In the genomic region with DNA sequence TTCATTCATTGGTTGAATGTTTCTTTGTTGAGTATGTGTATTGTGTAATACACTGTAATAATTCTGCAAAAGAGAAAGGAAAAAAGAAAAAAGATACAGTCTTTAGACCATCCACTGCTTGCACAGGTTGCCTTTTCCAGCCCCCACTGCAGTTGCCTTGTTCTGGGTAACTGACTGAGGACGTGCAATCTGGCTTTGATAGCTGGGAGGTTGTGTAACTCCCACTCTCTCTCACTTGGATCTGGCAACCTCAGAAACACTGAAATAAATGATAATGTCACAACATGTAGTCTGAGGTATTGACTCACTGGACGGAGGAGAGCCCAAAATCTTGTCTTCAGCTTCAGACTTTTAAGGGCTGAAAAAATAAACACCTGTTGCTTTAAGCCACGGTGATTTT, we compare ENCODE assay signal across 32 mouse cellular contexts.
A peak's percentile ranks its signal among the peaks of the same experiment; 100 is the strongest.
DNase-seq lines count a peak whose midpoint lies in the region; ATAC-seq and TF ChIP-seq lines count a peak whose summit lies in the region.
"Had no signal": no experiment of that assay in that cellular context is flagged by ENCODE, and none has a peak within 500 bp of the region (broad histone marks: within the 10 kb centered on the region; RNA-seq: fewer than 3 reads in every experiment).

No protein-coding gene starts in this region.

- TF ChIP-seq POLR2A in liver, adult 2 months (IDR thresholded peaks at IDR 0.05; ENCODE audit: extremely low read depth, insufficient read depth, low read length) = no peak

- H3K27ac ChIP-seq in liver, adult 2 months (replicated peaks; ENCODE audit: insufficient read depth, low read depth, low read length) = no peak overlapping the region
- no peak overlapping the region for H3K27ac ChIP-seq in liver, embryonic 12.5 days
- H3K27ac ChIP-seq in hindbrain, embryonic 14.5 days = no peak overlapping the region
- H3K27ac ChIP-seq: hindbrain, embryonic 10.5 days; kidney, embryonic 15.5 days; left cerebral cortex, adult 2 months; liver, embryonic 14.5 days; midbrain, embryonic 12.5 days; neural tube, embryonic 12.5 days; stomach, postnatal 0 days had no signal

- ATAC-seq in liver, embryonic 12.5 days = no peak
- ATAC-seq in hindbrain, embryonic 14.5 days (ENCODE audit: low FRiP score) = no peak
- ATAC-seq: forebrain, embryonic 16.5 days; hindbrain, embryonic 16.5 days had no signal

- DNase-seq in frontal cortex, postnatal 36 days (ENCODE audit: low spot score in 2 of 2) = peak; percentile 9 to 31
- no peak for DNase-seq in frontal cortex, postnatal 10 days (ENCODE audit: low spot score in 2 of 2)
- DNase-seq in liver, adult 2 months (ENCODE audit: extremely low read depth, low read depth, low spot score) = peak; percentile 18
- DNase-seq in right cerebral cortex, postnatal 36 days (ENCODE audit: low spot score in 2 of 2) = peak; percentile 6 to 18
- no peak for DNase-seq in right cerebral cortex, postnatal 14 days
- DNase-seq in telencephalon, adult 2 months (ENCODE audit: low read depth, low spot score) = peak; percentile 18
- DNase-seq in hindbrain, embryonic 14.5 days (ENCODE audit: low spot score) = no peak
- DNase-seq: adrenal gland, postnatal 36 days; cerebellum, adult 2 months; cerebellum, postnatal 14 days; gastrocnemius, postnatal 10 days; heart, postnatal 14 days; kidney, adult 18-20 months; kidney, postnatal 25 days; left cerebral cortex, postnatal 4 days; lung, adult 2 months; lung, postnatal 10 days; thymus, adult 2 months; thymus, postnatal 4 days had no signal

- no peak overlapping the region for H3K4me2 ChIP-seq in liver, embryonic 12.5 days
- no peak overlapping the region for H3K4me2 ChIP-seq in hindbrain, embryonic 14.5 days (replicated peaks)
- H3K4me2 ChIP-seq: kidney, embryonic 15.5 days; midbrain, embryonic 12.5 days; neural tube, embryonic 12.5 days had no signal

- no peaks in the 10 kb centered on the region for H3K27me3 ChIP-seq in liver, adult 2 months (ENCODE audit: control insufficient read depth, insufficient read depth, low read length)
- no peaks in the 10 kb centered on the region for H3K27me3 ChIP-seq in liver, embryonic 12.5 days (replicated peaks)
- H3K27me3 ChIP-seq in hindbrain, embryonic 14.5 days (ENCODE audit: control insufficient read depth, insufficient read depth, low read length) = no peaks in the 10 kb centered on the region
- H3K27me3 ChIP-seq: kidney, embryonic 15.5 days; midbrain, embryonic 12.5 days; neural tube, embryonic 12.5 days had no signal

- H3K4me1 ChIP-seq in liver, adult 2 months (ENCODE audit: control insufficient read depth, insufficient read depth, low read length) = no peaks in the 10 kb centered on the region
- no peaks in the 10 kb centered on the region for H3K4me1 ChIP-seq in liver, embryonic 12.5 days
- no peaks in the 10 kb centered on the region for H3K4me1 ChIP-seq in hindbrain, embryonic 14.5 days (replicated peaks; ENCODE audit: control insufficient read depth, insufficient read depth, low read length)
- H3K4me1 ChIP-seq: kidney, embryonic 15.5 days; megakaryocyte, embryonic 14.5 days; midbrain, embryonic 12.5 days; neural tube, embryonic 12.5 days had no signal

- no peak overlapping the region for H3K4me3 ChIP-seq in liver, adult 2 months (ENCODE audit: insufficient read depth, low read depth, low read length)
- H3K4me3 ChIP-seq in liver, embryonic 12.5 days = no peak overlapping the region
- H3K4me3 ChIP-seq in hindbrain, embryonic 14.5 days (replicated peaks; ENCODE audit: low read length) = no peak overlapping the region
- H3K4me3 ChIP-seq: erythroblast, embryonic 14.5 days; hindbrain, embryonic 10.5 days; kidney, embryonic 15.5 days; left cerebral cortex, adult 2 months; megakaryocyte, embryonic 14.5 days; midbrain, embryonic 12.5 days; myocyte; neural tube, embryonic 12.5 days had no signal

- no peaks in the 10 kb centered on the region for H3K79me2 ChIP-seq in liver, adult 2 months (ENCODE audit: control insufficient read depth, insufficient read depth, low read length)

- no peaks in the 10 kb centered on the region for H3K36me3 ChIP-seq in liver, adult 2 months (ENCODE audit: control insufficient read depth, insufficient read depth, low read length)
- H3K36me3 ChIP-seq in liver, embryonic 12.5 days = no peaks in the 10 kb centered on the region
- H3K36me3 ChIP-seq in hindbrain, embryonic 14.5 days (replicated peaks; ENCODE audit: control insufficient read depth, insufficient read depth) = no peaks in the 10 kb centered on the region
- H3K36me3 ChIP-seq: hindbrain, embryonic 10.5 days; kidney, embryonic 15.5 days; midbrain, embryonic 12.5 days; neural tube, embryonic 12.5 days had no signal

- H3K9ac ChIP-seq in liver, adult 2 months (ENCODE audit: low read depth, low read length) = no peak overlapping the region
- H3K9ac ChIP-seq in liver, embryonic 12.5 days = no peak overlapping the region
- H3K9ac ChIP-seq in hindbrain, embryonic 14.5 days = no peak overlapping the region
- H3K9ac ChIP-seq: kidney, embryonic 15.5 days; liver, embryonic 14.5 days; midbrain, embryonic 12.5 days; neural tube, embryonic 12.5 days had no signal

- no peak for TF ChIP-seq CTCF in liver, adult 2 months (IDR thresholded peaks at IDR 0.05; ENCODE audit: low read depth, low read length)

- WGBS in liver, adult 2 months = 62% methylated on average over 3 of the region's 3 CpGs
- WGBS in liver, embryonic 12.5 days (ENCODE audit: insufficient replicate concordance) = 63% methylated on average over 3 of the region's 3 CpGs
- WGBS in hindbrain, embryonic 14.5 days = 76% methylated on average over 3 of the region's 3 CpGs

- no peaks in the 10 kb centered on the region for H3K9me3 ChIP-seq in liver, embryonic 12.5 days (replicated peaks)
- H3K9me3 ChIP-seq in hindbrain, embryonic 14.5 days (ENCODE audit: control insufficient read depth, low read length) = no peaks in the 10 kb centered on the region
- H3K9me3 ChIP-seq: hindbrain, embryonic 10.5 days; kidney, embryonic 15.5 days; megakaryocyte, embryonic 14.5 days; midbrain, embryonic 12.5 days; neural tube, embryonic 12.5 days had no signal

Comparison
In these comparisons a context has a peak if more than half of its experiments do, and no peak if none do; other contexts are left out.
1. DNase-seq: peak in frontal cortex, postnatal 36 days (2 of 2), liver, adult 2 months (single experiment), right cerebral cortex, postnatal 36 days (2 of 2) and telencephalon, adult 2 months (single experiment); none in frontal cortex, postnatal 10 days (0 of 2), right cerebral cortex, postnatal 14 days (single experiment) and hindbrain, embryonic 14.5 days (single experiment).